Mouse (Mus musculus) CD8-positive naive resting alpha-beta T cell, adult 2 months (primary cell): Measurements from ENCODE around the gene Ldlr.
"Not testable (repeated sequence)": the region's sequence is repeated elsewhere in the genome, so short reads cannot be mapped to it uniquely, and the experiment has no call there.

Source experiments
- DNase-seq, 2 experiments: peaks; one replicate each; pipeline ENCODE4 v3.0.0; 2022; ENCODE audit warnings: low read depth in 2 of 2, low spot score in 2 of 2

The Ldlr gene

GRCm38 (mm10) chr9:21754516-21755321 lies 31.4 kb downstream of the Ldlr start:
- DNase-seq = no peak

GRCm38 (mm10) chr9:21758576-21759529 lies 35.6 kb downstream of the Ldlr start:
- DNase-seq = peak in 1 of 2 experiments; percentile 5

DNA sequence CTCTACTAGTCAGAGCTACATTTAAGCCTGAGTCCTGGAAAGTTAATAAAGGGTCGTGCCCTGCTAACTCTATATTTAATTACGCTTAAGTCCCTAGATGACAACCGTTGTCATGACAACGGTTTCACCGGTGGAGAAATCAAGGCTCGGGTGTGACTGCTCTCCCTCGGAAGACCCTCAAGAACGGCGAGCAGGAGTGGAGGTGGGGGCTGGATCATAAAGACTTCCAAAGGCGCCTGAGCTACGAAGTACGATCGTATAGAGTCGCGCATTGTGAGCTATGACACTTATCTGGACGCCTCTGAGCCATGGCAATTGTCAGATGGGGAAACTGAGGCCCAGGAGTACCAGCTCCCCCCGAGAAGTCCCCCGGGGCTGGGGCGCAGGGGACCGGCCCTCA lies 36.4 kb downstream of the Ldlr start:
- no peak for DNase-seq

DNA sequence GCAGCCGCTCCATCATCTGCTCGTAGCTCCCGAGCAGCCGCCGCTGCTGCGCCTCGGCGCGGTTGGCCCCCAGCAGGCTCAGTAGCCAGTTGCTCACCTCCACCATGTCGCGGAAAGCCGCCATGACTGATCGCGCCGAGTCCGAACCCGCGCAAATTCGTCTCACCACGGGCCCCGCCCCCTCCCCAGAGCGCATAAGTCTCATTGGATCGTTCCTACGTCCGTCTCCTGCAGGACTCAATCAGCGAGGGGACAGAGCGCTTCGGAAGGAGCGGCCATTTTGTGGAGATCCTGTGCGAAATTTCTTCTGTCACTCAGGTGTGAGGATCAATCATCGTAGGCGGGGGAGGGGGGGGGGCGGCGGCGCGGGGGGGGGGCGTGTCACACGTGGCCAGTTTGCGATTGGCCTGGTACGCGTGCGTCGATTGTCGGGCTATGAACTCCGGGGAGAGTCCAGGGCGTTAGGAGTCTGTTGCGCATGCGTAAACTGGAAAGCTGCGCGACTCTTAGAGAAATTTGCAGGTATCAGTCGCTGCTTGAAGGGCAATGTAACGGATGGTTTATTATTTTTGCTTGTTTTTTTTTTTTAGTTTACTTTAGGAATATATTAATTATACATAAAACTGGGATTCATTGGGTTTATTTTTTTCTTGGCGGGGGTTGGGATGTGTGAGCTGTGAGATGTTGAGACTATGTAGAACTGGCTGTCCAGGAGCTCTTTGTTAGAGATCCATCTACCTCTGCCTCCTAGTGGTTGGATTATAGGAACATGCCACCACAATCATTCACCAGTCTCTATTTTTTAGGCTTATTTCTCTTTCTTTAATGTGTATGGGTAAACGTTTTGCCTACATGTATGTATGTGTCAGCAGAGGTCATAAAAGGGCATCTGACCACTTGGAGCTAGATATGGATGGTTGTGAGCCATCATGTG lies 37.1 kb downstream of the Ldlr start, which contains the start of gene Spc24:
TSS of gene Spc24 (minus strand) at position 149 of the 934 bp plus-strand sequence.
- peak; percentile 93 to 95 for DNase-seq

DNA sequence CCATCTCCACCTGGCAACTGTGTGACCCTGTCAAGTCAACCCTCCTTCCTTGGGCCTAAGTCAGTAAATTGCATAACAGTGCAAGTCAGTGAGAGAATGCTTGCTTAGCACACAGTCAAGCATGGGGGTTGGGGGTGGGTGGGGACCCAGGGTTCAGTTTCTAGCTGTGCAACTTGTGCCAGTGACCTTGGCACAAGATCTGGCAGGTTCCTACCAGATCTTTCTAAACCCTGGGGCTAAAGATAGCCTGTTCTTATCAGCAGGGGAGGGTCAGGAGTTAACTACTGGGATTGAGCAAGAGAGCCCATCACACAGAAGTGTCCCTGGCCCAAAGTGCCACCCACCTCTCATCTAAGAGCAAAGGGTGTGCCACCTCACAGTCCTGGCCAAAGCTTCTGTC lies 38.9 kb downstream of the Ldlr start:
- DNase-seq = no peak

GRCm38 (mm10) chr9:21764084-21764999 lies 41.1 kb downstream of the Ldlr start:
- no peak for DNase-seq

- no peak for DNase-seq
Observed at GRCm38 (mm10) chr9:21767896-21768295, 44.6 kb downstream of the Ldlr start.

DNA sequence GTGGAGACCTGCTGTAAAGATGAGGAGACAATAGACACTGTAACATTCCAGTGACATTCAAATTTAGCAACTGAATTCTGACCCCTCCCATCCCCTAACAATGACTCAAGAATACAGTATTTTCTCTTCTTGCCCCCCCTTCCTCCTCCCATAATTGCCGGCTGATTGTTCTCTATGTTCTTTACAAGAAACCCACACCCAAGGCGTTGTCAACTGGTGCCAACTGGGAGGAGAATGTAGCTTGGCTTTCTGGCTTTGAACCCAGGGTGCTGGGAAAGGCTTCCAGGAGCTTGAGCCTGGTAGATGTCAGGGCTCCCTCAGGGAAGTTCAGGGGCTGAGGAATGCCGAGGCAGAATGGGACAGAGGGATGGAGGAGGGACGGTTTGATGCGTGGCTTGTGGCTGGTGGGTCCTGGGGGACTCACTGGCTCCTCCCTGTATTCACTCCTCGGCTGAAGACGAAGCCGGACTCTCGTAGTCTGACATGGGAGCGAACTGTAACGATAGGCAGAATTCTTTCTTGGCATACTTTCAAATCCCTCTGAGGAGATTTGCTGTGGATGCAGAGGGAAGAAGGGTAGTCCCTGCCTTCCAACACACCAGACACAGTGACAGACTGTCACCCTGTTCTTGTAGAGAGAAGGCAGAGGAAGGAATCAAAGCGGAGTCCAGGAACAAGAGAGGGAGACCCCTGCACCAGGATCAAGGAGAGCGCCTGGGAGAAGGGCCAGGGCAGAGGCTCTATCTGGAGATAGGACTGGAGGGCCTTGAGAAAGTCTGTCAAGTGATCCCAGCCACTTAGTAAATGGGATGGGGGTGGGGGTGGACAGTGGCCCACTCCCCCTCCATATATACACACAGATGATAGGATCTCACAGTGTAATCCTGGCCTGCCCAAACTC lies 45.5 kb downstream of the Ldlr start:
- DNase-seq = no peak

- DNase-seq = no peak
Observed at GRCm38 (mm10) chr9:21769558-21770183, 46.4 kb downstream of the Ldlr start.

DNA sequence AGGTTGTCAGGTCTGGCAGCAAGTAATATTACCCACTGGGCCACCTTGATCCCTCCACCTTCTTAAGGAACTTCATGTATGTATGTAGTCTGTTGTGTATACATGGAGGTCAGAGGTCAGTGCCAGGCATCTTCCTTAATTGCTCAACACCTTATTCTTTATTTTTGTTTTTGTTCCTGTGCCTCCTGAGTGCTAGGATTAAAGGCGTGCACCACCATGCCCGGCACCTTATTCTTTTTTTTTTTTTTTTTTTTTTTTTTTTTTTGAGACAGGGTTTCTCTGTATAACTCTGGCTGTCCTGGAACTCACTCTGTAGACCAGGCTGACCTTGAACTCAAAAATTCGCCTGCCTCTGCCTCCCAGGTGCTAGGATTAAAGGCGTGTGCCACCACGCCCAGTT lies 50.1 kb downstream of the Ldlr start:
- DNase-seq = not testable (repeated sequence)

DNA sequence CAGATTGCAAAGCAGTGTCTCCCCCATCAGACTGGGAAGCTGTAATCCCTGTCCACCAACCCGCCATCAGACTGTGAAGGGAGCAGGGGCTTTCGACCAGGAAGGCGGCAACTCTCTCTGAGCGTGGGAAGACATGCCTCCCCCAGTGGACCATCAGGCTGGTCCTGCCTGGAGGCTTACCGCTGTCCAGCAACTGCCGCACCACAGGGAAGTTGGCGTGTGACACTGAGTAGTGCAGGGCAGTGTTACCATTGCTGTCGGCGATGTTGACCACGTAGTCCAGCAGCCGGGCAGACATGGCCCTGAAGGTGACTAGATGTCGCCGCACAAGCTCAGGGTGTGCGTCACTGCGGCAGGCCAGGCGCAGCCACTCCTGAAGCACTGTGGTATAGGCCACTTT lies 51.1 kb downstream of the Ldlr start:
- DNase-seq = no peak

GRCm38 (mm10) chr9:21777726-21778125 lies 54.4 kb downstream of the Ldlr start:
- no peak for DNase-seq

DNA sequence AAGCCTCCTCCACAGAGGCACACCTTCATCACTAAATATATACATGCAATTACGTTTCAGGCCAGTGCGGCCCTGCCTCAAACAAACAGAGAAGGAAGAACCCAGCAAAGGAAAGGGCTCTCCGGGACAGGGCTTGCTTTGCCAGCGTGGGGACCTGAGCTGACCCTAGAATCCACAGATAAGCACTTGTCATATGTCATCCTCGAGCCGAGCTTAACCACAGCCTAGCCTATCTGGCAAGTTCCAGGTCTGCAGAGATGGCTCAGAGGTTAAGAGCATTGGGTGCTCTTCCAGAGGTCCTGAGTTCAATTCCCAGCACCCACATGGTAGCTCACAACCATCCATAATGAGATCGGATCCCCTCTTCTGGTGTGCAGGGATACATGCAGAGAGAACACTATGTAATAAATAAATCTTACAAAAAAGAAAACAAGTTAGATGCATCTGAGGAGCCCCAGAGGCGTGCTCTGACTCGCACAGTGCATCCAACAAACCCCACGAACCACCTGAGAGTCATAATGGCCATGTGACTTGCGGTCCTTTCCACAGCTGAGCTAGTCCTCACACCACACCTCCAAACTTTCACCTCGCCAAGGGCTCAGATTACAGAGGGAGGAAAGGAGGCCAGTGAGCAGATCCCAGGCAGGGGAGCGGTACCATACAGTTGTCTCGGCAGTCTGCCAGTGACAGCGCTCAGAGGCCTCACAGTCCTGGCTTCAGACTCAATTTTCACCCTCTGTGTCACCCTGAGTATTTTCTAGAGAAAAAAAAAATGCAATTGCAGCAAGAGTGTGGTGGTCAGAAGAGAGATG lies 58.6 kb downstream of the Ldlr start:
- DNase-seq = no peak

- DNase-seq = no peak
Observed at GRCm38 (mm10) chr9:21784517-21785307, 61.4 kb downstream of the Ldlr start.

DNA sequence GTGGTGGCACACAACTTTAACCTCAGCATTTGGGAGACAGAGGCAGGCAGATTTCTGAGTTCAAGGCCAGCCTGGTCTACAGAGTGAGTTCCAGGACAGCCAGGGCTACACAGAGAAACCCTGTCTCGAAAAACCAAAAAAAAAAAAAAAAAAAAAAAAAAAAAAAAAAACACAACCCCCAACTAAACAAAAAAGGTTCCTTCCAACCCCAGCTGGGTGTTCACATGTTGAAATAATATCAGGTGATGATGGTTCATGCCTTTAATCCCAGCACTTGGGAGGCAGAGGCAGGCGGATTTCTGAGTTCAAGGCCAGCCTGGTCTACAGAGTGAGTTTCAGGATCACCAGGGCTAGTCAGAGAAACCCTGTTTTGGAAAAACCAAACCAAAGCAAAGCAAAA lies 63.0 kb downstream of the Ldlr start:
- not testable (repeated sequence) for DNase-seq

DNA sequence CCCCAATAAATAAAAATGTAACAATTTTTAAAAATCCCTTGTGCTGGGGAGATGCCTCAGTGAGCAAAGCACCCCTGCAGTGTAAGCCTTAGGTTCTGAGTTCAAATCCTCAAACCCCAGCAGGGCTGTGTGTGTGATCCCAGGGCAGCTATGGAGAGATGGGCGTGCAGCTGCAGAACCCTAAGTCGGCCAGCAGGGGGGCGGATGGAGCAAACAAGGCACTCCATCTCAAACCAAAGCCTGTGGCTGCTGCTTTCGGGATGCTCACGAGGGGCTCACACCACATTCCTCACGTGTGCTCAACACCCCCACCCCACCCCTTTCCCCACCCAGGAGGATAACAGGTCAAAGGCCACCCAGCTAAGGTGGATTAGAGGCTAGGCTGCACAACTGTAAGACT lies 63.6 kb downstream of the Ldlr start:
- peak; percentile 35 to 52 for DNase-seq

DNA sequence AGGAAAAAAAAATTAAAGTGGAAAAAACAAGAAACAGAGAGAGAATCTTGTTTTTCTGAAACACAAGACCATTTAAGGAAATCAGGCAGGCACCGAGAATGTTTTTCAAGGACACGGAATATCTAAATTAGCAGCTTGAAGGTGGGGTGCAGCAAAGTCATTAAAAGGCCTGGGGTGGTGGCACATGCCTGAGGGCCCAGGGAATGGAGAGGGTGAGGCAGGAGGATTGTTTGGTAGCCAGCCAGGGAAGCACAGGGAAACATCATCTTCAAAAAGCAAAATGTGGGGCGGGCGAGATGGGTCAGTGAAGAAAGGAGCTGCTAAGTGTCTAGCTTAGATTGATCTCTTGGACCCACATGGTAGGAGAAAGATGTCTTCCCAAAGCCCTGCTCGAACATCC lies 64.4 kb downstream of the Ldlr start:
- DNase-seq = no peak
